Mouse (Mus musculus) olfactory bulb, adult 2 months (tissue): ENCODE data around the gene Dnajc8. TPM values are rescaled to one million over a fixed set of nuclear protein-coding genes. Genes with fewer than 3 reads are reported as not detected.
"Not testable (repeated sequence)": the region's sequence is repeated elsewhere in the genome, so short reads cannot be mapped to it uniquely, and the experiment has no call there.

Source experiments
- H3K27ac ChIP-seq: fragments of 200-500 bp; 2 replicates; pipeline ENCODE4 v1.5.1; 2012; ENCODE audit warnings: low read depth, low read length; ENCODE audit not compliant: insufficient read depth
- H3K4me1 ChIP-seq: fragments of 200-500 bp; 2 replicates; pipeline ENCODE4 v1.6.1; 2012; ENCODE audit warnings: low read length; ENCODE audit not compliant: control insufficient read depth, insufficient read depth
- H3K4me3 ChIP-seq: fragments of 200-500 bp; 2 replicates; pipeline ENCODE4 v1.5.1; 2012; ENCODE audit warnings: mild to moderate bottlenecking, low read depth, low read length, moderate library complexity; ENCODE audit not compliant: insufficient read depth
- CTCF ChIP-seq: fragments of 200-500 bp; IDR thresholded peaks from 2 replicates; pipeline ENCODE4 v1.5.1; 2012; ENCODE audit warnings: low read depth, mild to moderate bottlenecking, low read length, moderate library complexity; ENCODE audit not compliant: insufficient read depth
- POLR2A ChIP-seq: fragments of 200-500 bp; IDR thresholded peaks from 2 replicates; pipeline ENCODE4 v1.6.1; 2012; ENCODE audit warnings: mild to moderate bottlenecking, low read depth, low read length, moderate library complexity; ENCODE audit not compliant: insufficient read depth
- WGBS: fragments of 180-500 bp; shearing (Covaris S2); methylation state at CpG from one replicate; pipeline ENCODE4 v1.1.7; 2018; 5-methylcytosine and 5-hydroxymethylcytosine counted together
- polyA plus RNA-seq: library from polyadenylated mRNA; stranded (reverse); fragments of >200 nt; gene quantifications from 2 replicates; pipeline ENCODE4 v1.2.4, GENCODE M21; 2012; ENCODE audit warnings: low replicate concordance; ENCODE audit not compliant: missing spikeins, insufficient read depth, insufficient read length

The Dnajc8 gene
- polyA plus RNA-seq, 1 experiment = 577 TPM

DNA sequence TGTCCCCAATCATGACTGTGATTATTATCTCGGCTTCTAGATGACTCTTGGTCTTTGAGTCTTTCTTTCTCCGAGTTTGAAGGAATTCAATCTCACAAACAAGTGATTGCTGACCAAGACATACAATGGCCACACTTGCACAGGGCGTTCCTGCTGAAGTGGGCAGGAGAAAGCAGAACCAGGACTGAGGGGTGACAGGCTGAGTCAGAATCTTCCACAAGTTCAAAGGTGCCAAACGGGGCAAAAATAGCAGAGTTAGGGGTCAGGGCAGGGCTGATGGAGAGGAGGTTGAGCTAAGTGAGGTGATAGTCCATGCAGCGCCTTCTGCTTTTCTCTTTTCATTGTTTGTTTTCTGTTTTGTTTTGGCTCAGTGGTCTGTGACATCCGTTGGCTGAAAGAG lies 65.1 kb downstream of the Dnajc8 start:
- no peak for TF ChIP-seq POLR2A
- no peak for TF ChIP-seq CTCF
- 78% methylated on average over 6 of the region's 6 CpGs for WGBS
- Histone ChIP-seq H3K4me1 (no peaks in the 10 kb centered on the region), H3K4me3 (no peak overlapping the region), H3K27ac (no peak overlapping the region)

GRCm38 (mm10) chr4:132601242-132601641 lies 65.9 kb downstream of the Dnajc8 start:
- WGBS = 80% methylated on average over 5 of the region's 5 CpGs
- H3K27ac ChIP-seq, H3K4me1 ChIP-seq, H3K4me3 ChIP-seq: not testable (repeated sequence)

Other genes starting within 250 kb of the Dnajc8 start
- not detected in 2 replicates for gene Rab42, start 232.2 kb upstream of the Dnajc8 start, polyA plus RNA-seq
- not detected in 2 replicates for gene Trnau1ap, start 206.0 kb upstream of the Dnajc8 start, polyA plus RNA-seq
- not detected in 2 replicates for gene Rcc1, start 181.9 kb upstream of the Dnajc8 start, polyA plus RNA-seq
- gene Phactr4, start 113.1 kb upstream of the Dnajc8 start, polyA plus RNA-seq = not detected in 2 replicates
- not detected in 2 replicates for gene Med18, start 71.6 kb upstream of the Dnajc8 start, polyA plus RNA-seq
- not detected in 2 replicates for gene Sesn2, start 25.0 kb upstream of the Dnajc8 start, polyA plus RNA-seq
- gene Atpif1, start 1.9 kb upstream of the Dnajc8 start, polyA plus RNA-seq = not detected in 2 replicates
- gene Ptafr, start 28.5 kb downstream of the Dnajc8 start, polyA plus RNA-seq = not detected in 2 replicates
- not detected in 2 replicates for gene Eya3, start 103.4 kb downstream of the Dnajc8 start, polyA plus RNA-seq
- not detected in 2 replicates for gene Xkr8, start 197.0 kb downstream of the Dnajc8 start, polyA plus RNA-seq
- gene Smpdl3b, start 221.7 kb downstream of the Dnajc8 start, polyA plus RNA-seq = not detected in 2 replicates
- gene Rpa2, start 232.8 kb downstream of the Dnajc8 start, polyA plus RNA-seq = not detected in 2 replicates